Mouse (Mus musculus): ENCODE data around the gene Ntn1. TPM values are rescaled to one million over a fixed set of nuclear protein-coding genes. Genes with fewer than 3 reads are reported as not detected.
A peak's percentile ranks its signal among the peaks of the same experiment; 100 is the strongest.

The Ntn1 gene
- polyA plus RNA-seq, 1 experiment from 2014 or later = 6.8 TPM

DNA sequence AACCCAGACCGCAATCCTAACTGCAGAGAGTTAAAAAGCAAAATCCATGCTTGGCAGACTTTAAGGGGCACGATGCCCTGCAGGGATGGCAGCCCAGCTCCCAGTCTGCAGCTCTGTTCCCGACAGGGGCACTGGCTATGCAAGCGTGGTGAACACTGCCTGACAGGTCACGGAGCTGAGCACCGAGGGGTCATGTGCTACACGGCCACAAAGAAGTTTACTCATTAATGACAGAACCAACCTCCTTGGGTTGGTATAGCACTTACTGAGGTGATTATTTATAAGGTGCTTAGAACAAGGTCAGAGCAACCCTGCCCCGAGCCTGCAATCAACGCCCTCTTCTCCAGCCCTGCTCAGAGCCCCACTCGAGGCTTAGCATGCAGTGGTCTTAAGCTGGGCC, 27.5 kb downstream of the Ntn1 start:
- WGBS = 68% methylated on average over 10 of the region's 10 CpGs
- Histone ChIP-seq H3K27ac (no peak overlapping the region), H3K27me3 (peaks cover 8% of the 10 kb centered on the region), H3K4me2 (no peak overlapping the region), H3K9ac (no peak overlapping the region), H3K4me1 (peaks cover under 1% of the 10 kb centered on the region), H3K36me3 (ENCODE audit: poor library complexity, severe bottlenecking) (no peaks in the 10 kb centered on the region), H3K4me3 (no peak overlapping the region), H3K9me3 (replicated peaks) (no peaks in the 10 kb centered on the region)
- ATAC-seq = no peak

DNA sequence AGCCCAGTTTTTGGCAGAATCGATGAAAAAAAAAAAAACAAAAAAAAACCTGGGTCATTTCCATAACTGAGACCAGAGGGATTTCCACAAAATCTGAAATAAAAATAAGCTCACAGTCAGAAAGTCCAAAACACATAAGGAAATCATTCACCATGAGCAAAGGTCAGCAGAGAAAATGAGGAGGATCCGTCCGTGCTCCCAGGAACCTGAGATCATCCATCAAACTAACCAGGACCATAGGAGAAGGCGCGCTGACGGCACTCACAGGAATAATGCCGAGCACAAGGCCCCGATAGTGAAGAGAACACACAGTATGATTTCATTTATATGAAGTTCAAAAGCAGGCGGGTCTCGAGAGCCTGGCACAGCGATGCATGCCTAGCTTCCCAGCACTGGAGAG, 29.0 kb downstream of the Ntn1 start:
- Histone ChIP-seq H3K36me3 (ENCODE audit: poor library complexity, severe bottlenecking) (no peaks in the 10 kb centered on the region), H3K27me3 (peaks cover 3% of the 10 kb centered on the region; the same call in 1 of the 2 replicates), H3K4me1 (no peaks in the 10 kb centered on the region), H3K27ac (no peak overlapping the region), H3K9me3 (replicated peaks) (no peaks in the 10 kb centered on the region), H3K9ac (no peak overlapping the region), H3K4me2 (no peak overlapping the region), H3K4me3 (no peak overlapping the region)
- 87% methylated on average over 11 of the region's 11 CpGs for WGBS
- ATAC-seq = no peak

DNA sequence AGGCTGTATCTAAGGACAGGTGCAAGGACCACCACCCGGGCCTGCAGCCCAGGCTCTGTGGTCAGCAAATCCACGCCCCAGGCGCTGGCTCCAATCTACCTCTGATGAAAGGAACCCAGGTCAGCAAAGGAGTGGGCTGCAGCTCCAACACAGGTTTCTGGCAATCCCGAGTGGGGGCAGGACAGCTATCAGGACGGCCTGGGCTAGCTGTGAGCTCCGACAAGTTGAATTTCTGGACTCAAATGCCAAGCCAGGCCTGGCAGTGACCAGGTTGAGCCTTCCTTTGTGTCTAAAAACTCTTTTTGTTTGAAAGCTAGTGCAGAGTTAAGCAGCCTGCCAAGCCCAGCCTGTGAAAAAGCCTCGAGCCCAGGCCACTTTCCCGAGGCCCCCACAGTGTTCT, 43.7 kb downstream of the Ntn1 start:
- 64% methylated on average over 8 of the region's 8 CpGs for WGBS
- Histone ChIP-seq H3K9ac (no peak overlapping the region), H3K4me1 (0 out of 2 replicates have a peak, but pooled peaks cover 5% of the 10 kb centered on the region), H3K36me3 (ENCODE audit: poor library complexity, severe bottlenecking) (no peaks in the 10 kb centered on the region), H3K27ac (no peak overlapping the region), H3K9me3 (replicated peaks) (no peaks in the 10 kb centered on the region), H3K4me2 (no peak overlapping the region), H3K27me3 (no peaks in the 10 kb centered on the region), H3K4me3 (no peak overlapping the region)
- no peak for ATAC-seq

DNA sequence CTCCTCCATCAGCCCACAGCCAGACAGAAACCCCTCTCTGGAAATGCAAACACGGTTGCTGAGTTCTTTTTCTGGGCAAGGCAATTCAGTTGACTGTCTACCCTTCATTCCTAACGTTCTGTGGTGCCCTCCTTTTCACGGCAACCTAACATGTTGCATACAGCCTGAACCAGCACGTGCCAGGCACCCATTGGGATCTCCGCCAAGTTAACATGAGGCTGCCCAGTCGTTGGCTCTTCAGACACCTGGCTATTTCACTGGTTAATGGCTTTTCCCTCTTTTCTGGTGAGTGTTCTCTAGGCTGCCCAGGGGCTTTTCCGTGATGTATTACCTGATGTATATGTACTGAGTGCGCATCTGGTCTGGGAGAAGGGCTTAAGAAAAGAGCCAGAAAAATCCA, 45.1 kb downstream of the Ntn1 start:
- 0 out of 2 replicates have a peak, but pooled peaks cover 5% of the 10 kb centered on the region for H3K4me1 ChIP-seq
- H3K9ac ChIP-seq = no peak overlapping the region
- no peak overlapping the region for H3K27ac ChIP-seq
- 67% methylated on average over 8 of the region's 8 CpGs for WGBS
- no peak overlapping the region for H3K4me3 ChIP-seq
- no peak overlapping the region for H3K4me2 ChIP-seq
- H3K9me3 ChIP-seq (replicated peaks) = no peaks in the 10 kb centered on the region
- no peaks in the 10 kb centered on the region for H3K27me3 ChIP-seq
- ATAC-seq = no peak
- no peaks in the 10 kb centered on the region for H3K36me3 ChIP-seq (ENCODE audit: poor library complexity, severe bottlenecking)

DNA sequence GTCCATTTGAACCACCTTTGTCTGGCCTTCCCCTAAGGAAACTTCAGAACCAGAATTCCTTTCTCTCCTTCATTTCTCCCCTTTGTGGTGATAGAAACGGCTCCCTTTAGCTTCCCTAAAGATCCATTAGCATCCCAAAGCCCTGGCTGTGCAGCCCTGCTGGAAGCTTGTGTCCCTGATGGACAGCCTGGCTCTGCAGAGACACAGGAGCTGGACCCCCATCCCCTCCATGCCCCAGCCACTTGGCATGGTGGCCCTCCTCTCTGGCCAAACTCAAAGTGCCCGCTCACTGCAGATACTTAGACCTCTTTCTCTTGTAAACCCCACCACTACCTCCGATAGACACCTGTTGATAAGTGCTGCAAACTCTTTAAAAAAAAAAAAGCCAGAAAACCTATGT, 45.8 kb downstream of the Ntn1 start:
- 71% methylated on average over 3 of the region's 3 CpGs for WGBS
- Histone ChIP-seq H3K27me3 (no peaks in the 10 kb centered on the region), H3K36me3 (ENCODE audit: poor library complexity, severe bottlenecking) (no peaks in the 10 kb centered on the region), H3K27ac (no peak overlapping the region), H3K9ac (no peak overlapping the region), H3K4me1 (0 out of 2 replicates have a peak, but pooled peaks cover 5% of the 10 kb centered on the region), H3K4me2 (no peak overlapping the region), H3K9me3 (replicated peaks) (no peaks in the 10 kb centered on the region), H3K4me3 (no peak overlapping the region)
- ATAC-seq = no peak

DNA sequence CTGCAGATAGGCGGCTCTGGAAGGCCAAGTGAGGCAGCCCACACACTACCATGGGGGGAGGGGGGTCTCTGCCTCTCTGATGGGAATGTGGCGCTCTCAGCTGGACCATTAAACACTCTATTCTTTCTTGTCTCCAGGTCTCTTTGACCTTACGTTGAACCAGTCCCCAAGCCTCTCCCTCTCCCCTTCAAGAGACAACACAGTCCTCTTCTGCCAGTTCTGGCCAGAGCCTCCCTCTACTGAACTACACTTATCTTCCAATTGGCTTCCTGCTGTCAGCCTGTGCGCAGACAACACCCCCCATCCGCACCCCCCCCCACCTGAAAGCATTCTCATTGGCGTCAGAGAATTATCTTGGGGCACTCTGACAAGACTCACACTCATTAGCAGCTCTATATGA, 48.4 kb downstream of the Ntn1 start:
- Histone ChIP-seq H3K4me1 (0 out of 2 replicates have a peak, but pooled peaks cover 5% of the 10 kb centered on the region), H3K27ac (no peak overlapping the region), H3K27me3 (no peaks in the 10 kb centered on the region), H3K9ac (no peak overlapping the region), H3K4me3 (no peak overlapping the region), H3K36me3 (ENCODE audit: poor library complexity, severe bottlenecking) (no peaks in the 10 kb centered on the region), H3K4me2 (no peak overlapping the region), H3K9me3 (replicated peaks) (no peaks in the 10 kb centered on the region)
- WGBS = 67% methylated on average over 6 of the region's 6 CpGs
- ATAC-seq = no peak

DNA sequence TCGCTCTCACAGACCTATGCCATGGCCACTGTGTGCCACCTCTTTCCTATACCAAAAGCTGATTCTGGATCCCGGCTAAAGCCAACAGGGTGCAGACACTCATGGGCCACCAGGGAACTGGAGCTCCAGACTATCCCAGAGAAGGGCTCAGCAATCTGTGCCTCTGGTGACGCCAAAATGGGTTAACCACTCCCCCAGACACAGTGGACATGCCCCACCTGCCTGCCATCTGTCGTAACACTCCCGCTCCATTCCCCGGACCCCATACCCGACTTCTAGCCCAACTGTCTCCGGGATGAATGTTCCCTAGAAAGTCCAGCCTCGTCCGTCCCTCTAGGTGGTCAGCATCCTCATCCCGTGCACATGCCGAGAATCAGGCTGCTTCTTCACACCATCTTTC, 51.8 kb downstream of the Ntn1 start:
- Histone ChIP-seq H3K9me3 (replicated peaks) (no peaks in the 10 kb centered on the region), H3K27ac (no peak overlapping the region), H3K4me1 (no peaks in the 10 kb centered on the region), H3K36me3 (ENCODE audit: poor library complexity, severe bottlenecking) (no peaks in the 10 kb centered on the region), H3K9ac (no peak overlapping the region), H3K4me3 (no peak overlapping the region), H3K4me2 (no peak overlapping the region), H3K27me3 (no peaks in the 10 kb centered on the region)
- 94% methylated on average over 12 of the region's 12 CpGs for WGBS
- no peak for ATAC-seq

DNA sequence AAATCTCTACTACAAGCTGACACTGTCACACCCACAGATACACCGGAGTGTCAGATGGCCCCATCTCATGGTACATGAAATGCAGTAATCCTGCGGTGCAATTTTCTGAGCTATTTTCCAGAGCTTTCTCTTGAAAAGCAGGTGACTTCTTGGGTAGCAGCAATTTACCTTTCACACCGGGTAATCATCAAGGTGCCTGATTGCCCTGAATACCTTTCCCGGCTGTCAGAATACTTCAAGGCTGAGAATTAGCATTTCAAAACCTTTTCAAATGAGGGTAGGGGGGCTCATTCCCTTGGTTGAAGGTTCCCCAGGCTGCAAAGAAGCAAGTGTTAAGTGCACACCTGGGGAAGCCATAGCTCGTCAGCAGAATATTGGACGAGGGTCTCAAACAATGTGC, 52.5 kb downstream of the Ntn1 start:
- 51% methylated on average over 6 of the region's 6 CpGs for WGBS
- no peaks in the 10 kb centered on the region for H3K4me1 ChIP-seq
- H3K9me3 ChIP-seq (replicated peaks) = no peaks in the 10 kb centered on the region
- no peak overlapping the region for H3K4me2 ChIP-seq
- H3K4me3 ChIP-seq = no peak overlapping the region
- ATAC-seq = no peak
- no peaks in the 10 kb centered on the region for H3K36me3 ChIP-seq (ENCODE audit: poor library complexity, severe bottlenecking)
- H3K27ac ChIP-seq = no peak overlapping the region
- no peaks in the 10 kb centered on the region for H3K27me3 ChIP-seq
- H3K9ac ChIP-seq = no peak overlapping the region

DNA sequence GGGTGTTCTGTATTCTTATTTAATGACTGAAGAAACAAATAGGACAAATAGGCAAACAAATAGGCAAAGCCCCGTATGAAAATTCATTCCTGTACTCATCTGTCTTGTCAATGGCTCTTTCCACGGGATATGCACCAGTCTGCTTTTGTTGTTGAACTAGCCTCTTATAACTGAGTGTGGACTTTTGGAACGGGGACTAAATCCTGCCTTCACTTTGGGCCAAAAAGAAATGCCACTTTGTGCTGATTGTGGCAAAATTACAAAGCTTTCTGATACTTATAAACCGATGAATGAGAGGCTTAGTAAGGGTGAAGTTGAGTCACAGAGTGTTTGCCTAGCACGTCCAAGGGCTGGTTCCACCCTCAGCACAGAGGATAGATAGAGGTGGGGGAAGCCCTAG, 53.1 kb downstream of the Ntn1 start:
- Histone ChIP-seq H3K27ac (0 out of 2 replicates have a peak overlapping the region, but pooled peaks have one; percentile 15), H3K9ac (no peak overlapping the region), H3K9me3 (replicated peaks) (no peaks in the 10 kb centered on the region), H3K4me2 (no peak overlapping the region), H3K27me3 (no peaks in the 10 kb centered on the region), H3K4me1 (no peaks in the 10 kb centered on the region), H3K36me3 (ENCODE audit: poor library complexity, severe bottlenecking) (no peaks in the 10 kb centered on the region), H3K4me3 (no peak overlapping the region)
- no peak for ATAC-seq
- WGBS = 66% methylated on average over 5 of the region's 5 CpGs

DNA sequence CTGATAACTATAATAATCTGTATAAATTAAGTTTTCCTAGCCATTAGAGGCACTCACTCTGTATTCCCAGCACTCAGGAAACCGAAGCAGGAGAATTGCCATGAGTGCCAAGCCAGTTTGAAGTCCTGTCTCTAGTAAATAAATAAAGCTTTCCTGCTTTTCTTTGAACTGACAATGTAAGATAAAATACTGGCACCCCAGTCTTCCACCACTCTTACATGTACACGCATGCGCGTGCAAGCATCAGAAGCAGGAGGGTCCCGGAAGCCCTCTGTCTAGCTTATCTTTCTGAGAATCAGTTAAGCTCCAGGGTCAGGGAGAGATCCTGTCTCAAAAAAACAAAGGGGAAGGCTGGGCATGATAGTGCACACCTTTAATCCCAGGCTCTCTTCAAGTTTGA, 54.5 kb downstream of the Ntn1 start:
- no peaks in the 10 kb centered on the region for H3K9me3 ChIP-seq (replicated peaks)
- H3K9ac ChIP-seq = no peak overlapping the region
- WGBS = 94% methylated on average over 5 of the region's 5 CpGs
- no peaks in the 10 kb centered on the region for H3K36me3 ChIP-seq (ENCODE audit: poor library complexity, severe bottlenecking)
- no peak overlapping the region for H3K27ac ChIP-seq
- no peak overlapping the region for H3K4me2 ChIP-seq
- H3K4me3 ChIP-seq = no peak overlapping the region
- H3K4me1 ChIP-seq = peaks cover 13% of the 10 kb centered on the region
- ATAC-seq = no peak
- H3K27me3 ChIP-seq = no peaks in the 10 kb centered on the region

DNA sequence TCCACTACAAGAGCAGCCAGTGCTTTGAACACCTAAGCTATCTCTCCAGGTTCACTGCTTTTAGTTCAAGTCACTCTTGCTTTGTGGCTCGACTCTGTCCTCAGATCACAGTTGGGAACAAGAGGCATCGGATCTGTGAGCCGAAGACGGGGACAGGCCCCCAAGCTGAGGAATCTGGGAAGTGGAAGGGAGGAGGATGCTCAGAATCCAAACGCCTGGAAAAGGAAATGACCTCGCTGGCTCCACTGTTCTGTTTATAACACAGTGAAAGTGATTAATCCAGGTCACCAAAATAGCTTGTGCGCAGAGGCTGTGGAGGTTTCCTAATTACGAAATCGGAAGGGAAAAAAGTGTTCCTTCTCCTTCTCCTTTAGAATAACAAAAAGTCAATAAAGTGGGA, 56.4 kb downstream of the Ntn1 start:
- Histone ChIP-seq H3K9me3 (replicated peaks) (no peaks in the 10 kb centered on the region), H3K27me3 (no peaks in the 10 kb centered on the region), H3K4me2 (no peak overlapping the region), H3K27ac (no peak overlapping the region), H3K4me3 (no peak overlapping the region), H3K4me1 (peaks cover 15% of the 10 kb centered on the region), H3K36me3 (ENCODE audit: poor library complexity, severe bottlenecking) (no peaks in the 10 kb centered on the region), H3K9ac (no peak overlapping the region)
- ATAC-seq = no peak
- 78% methylated on average over 9 of the region's 9 CpGs for WGBS

DNA sequence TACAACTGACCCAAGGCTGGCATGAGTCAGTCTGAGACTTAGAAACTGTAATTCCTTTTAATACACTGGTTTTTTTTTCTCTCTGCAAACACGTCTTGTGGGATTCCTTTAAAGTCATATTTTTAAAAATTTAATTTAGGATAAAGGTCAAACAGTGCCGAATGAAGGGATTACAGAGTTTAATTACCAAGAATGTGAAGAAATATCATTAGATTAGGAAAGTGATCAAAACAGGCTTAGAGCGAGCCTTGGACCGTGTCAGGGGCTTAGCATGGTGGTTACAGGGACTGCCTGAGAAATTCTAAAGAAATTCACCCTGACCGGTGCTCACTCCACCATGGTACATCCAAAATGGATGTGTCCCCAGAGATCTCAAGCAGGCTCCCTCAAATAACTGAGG, 57.9 kb downstream of the Ntn1 start:
- H3K4me3 ChIP-seq = no peak overlapping the region
- no peak overlapping the region for H3K27ac ChIP-seq
- no peak overlapping the region for H3K4me2 ChIP-seq
- H3K36me3 ChIP-seq (ENCODE audit: poor library complexity, severe bottlenecking) = no peaks in the 10 kb centered on the region
- 90% methylated on average over 5 of the region's 5 CpGs for WGBS
- peaks cover 15% of the 10 kb centered on the region for H3K4me1 ChIP-seq
- no peak for ATAC-seq
- no peaks in the 10 kb centered on the region for H3K27me3 ChIP-seq
- H3K9ac ChIP-seq = no peak overlapping the region
- no peaks in the 10 kb centered on the region for H3K9me3 ChIP-seq (replicated peaks)

DNA sequence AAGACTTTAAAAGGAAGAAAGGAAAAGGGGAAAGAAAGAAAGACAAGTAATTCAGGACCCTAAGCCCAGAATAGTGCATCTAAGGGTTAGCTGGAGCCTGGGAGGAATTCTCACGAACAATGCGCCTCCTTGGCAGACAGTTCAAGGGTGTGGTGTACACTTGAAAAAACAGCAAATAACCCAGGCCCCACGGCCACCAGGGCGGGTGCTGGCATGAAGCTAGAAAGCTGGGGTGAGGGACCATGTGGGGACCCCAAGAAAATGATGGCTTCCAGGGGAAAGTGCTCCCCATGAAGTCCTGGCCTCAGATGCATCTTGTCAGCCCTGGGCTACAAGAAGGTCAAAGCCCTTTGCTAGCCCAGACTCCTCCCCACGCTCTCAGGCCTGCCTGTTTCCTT, 58.6 kb downstream of the Ntn1 start:
- Histone ChIP-seq H3K27me3 (no peaks in the 10 kb centered on the region), H3K36me3 (ENCODE audit: poor library complexity, severe bottlenecking) (no peaks in the 10 kb centered on the region), H3K9ac (no peak overlapping the region), H3K27ac (no peak overlapping the region), H3K4me3 (no peak overlapping the region), H3K9me3 (replicated peaks) (no peaks in the 10 kb centered on the region), H3K4me1 (peaks cover 15% of the 10 kb centered on the region), H3K4me2 (no peak overlapping the region)
- 80% methylated on average over 5 of the region's 5 CpGs for WGBS
- ATAC-seq = no peak

Measured in forebrain, embryonic 13.5 days (tissue).